Mouse (Mus musculus): ENCODE measurements around the gene Dpy30. TPM values are rescaled to one million over a fixed set of nuclear protein-coding genes. Genes with fewer than 3 reads are reported as not detected.
"Not testable (repeated sequence)": the region's sequence is repeated elsewhere in the genome, so short reads cannot be mapped to it uniquely, and the experiment has no call there.

Gene Dpy30
- polyA plus RNA-seq, 1 experiment = 62.6 TPM

DNA sequence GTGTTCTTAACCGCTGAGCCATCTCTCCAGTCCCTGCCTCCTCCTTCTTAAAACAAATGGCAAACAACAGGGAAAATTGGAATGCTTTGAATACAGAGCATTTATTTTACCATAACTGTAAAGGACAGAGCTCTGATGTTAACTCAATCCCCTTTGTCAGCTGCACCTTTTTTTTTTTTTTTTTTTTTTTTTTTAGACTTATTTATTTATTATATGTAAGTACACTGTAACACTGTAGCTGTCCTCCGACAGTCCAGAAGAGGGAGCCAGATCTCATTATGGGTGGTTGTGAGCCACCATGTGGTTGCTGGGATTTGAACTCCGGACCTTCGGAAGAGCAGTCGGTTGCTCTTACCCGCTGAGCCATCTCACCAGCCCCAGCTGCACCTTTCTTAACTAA lies 5.0 kb downstream of the Dpy30 start:
- no peak overlapping the region for H3K27ac ChIP-seq (ENCODE audit: insufficient read depth, low read length)
- H3K4me3 ChIP-seq (ENCODE audit: insufficient read depth, low read length) = no peak overlapping the region
- H3K4me1 ChIP-seq (ENCODE audit: control insufficient read depth, insufficient read depth, low read length) = no peaks in the 10 kb centered on the region
- TF ChIP-seq POLR2A (IDR thresholded peaks at IDR 0.05; ENCODE audit: low read depth, low read length) = no peak
- no peak for TF ChIP-seq CTCF (IDR thresholded peaks at IDR 0.05; ENCODE audit: borderline replicate concordance, insufficient read depth, low read length)

- no peak for TF ChIP-seq CTCF (IDR thresholded peaks at IDR 0.05; ENCODE audit: borderline replicate concordance, insufficient read depth, low read length)
- TF ChIP-seq POLR2A (IDR thresholded peaks at IDR 0.05; ENCODE audit: low read depth, low read length) = peak; percentile 86
- H3K4me3 ChIP-seq (ENCODE audit: insufficient read depth, low read length) = peak overlapping the region; percentile 74
- H3K4me1 ChIP-seq (ENCODE audit: control insufficient read depth, insufficient read depth, low read length) = no peaks in the 10 kb centered on the region
- H3K27ac ChIP-seq (ENCODE audit: insufficient read depth, low read length) = peak overlapping the region; percentile 68
These were observed 7.4 kb downstream of the Dpy30 start for GRCm38 (mm10) chr17:74316309-74316863.

DNA sequence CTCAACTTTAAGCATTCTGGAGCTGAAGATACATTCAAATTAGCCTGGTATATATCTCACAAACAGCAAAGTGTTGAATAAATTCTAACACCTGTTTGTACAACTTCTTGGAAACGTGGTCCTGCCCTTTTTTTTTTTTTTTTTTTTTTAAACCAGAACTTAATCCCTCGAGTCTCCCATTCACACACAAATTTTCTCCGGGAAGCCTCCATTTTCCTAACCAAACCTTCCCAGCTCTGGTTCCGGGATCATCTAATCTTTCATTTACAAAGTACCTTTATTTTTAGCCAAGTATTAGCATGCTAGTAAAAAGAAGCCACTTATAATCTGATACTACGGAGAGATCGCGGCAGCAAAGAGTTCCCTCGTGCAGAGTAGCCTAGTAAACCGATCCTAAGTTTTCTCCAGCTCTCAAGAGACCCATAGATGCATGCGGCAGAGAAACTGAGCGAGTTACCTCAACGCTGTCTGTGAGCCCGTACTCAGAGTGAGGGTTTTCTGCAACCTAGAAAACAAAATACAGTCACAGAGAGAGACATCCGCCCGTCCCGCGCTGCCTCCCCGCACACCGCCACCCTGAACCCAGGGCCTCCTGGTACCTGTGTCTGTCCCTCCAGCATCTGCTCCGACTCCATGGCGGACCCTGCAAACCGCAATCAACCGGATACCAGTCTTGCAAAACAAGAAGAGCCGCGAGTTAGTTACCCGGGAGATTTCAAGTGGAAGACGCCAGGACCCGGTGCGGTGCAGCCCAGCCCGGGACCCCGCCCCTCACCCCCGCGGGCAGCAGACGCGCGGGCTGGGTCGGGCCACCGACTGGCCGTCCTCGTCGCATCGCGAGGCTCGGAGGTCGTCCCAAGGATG lies 8.1 kb downstream of the Dpy30 start:
- TF ChIP-seq CTCF (IDR thresholded peaks at IDR 0.05; ENCODE audit: borderline replicate concordance, insufficient read depth, low read length) (no peak), POLR2A (IDR thresholded peaks at IDR 0.05; ENCODE audit: low read depth, low read length) (no peak)
- no peaks in the 10 kb centered on the region for H3K4me1 ChIP-seq (ENCODE audit: control insufficient read depth, insufficient read depth, low read length)
- H3K4me3 ChIP-seq (ENCODE audit: insufficient read depth, low read length) = peak overlapping the region; percentile 74
- H3K27ac ChIP-seq (ENCODE audit: insufficient read depth, low read length) = peak overlapping the region; percentile 68

- no peak overlapping the region for H3K27ac ChIP-seq (ENCODE audit: insufficient read depth, low read length)
- TF ChIP-seq CTCF (IDR thresholded peaks at IDR 0.05; ENCODE audit: borderline replicate concordance, insufficient read depth, low read length) (no peak), POLR2A (IDR thresholded peaks at IDR 0.05; ENCODE audit: low read depth, low read length) (no peak)
- H3K4me1 ChIP-seq (ENCODE audit: control insufficient read depth, insufficient read depth, low read length) = no peaks in the 10 kb centered on the region
- no peak overlapping the region for H3K4me3 ChIP-seq (ENCODE audit: insufficient read depth, low read length)
These were observed 17.7 kb downstream of the Dpy30 start for GRCm38 (mm10) chr17:74306021-74306420.

- Histone ChIP-seq H3K4me1 (ENCODE audit: control insufficient read depth, insufficient read depth, low read length) (no peaks in the 10 kb centered on the region), H3K4me3 (ENCODE audit: insufficient read depth, low read length) (no peak overlapping the region), H3K27ac (ENCODE audit: insufficient read depth, low read length) (no peak overlapping the region)
- no peak for TF ChIP-seq CTCF (IDR thresholded peaks at IDR 0.05; ENCODE audit: borderline replicate concordance, insufficient read depth, low read length)
- TF ChIP-seq POLR2A (IDR thresholded peaks at IDR 0.05; ENCODE audit: low read depth, low read length) = no peak
These were observed 18.1 kb downstream of the Dpy30 start for GRCm38 (mm10) chr17:74305616-74306015.

GRCm38 (mm10) chr17:74304060-74304459 lies 19.7 kb downstream of the Dpy30 start:
- Histone ChIP-seq H3K4me3 (ENCODE audit: insufficient read depth, low read length) (no peak overlapping the region), H3K4me1 (ENCODE audit: control insufficient read depth, insufficient read depth, low read length) (no peaks in the 10 kb centered on the region), H3K27ac (ENCODE audit: insufficient read depth, low read length) (no peak overlapping the region; the same call in 1 of the 2 replicates)
- TF ChIP-seq POLR2A (IDR thresholded peaks at IDR 0.05; ENCODE audit: low read depth, low read length) (no peak), CTCF (IDR thresholded peaks at IDR 0.05; ENCODE audit: borderline replicate concordance, insufficient read depth, low read length) (no peak)

DNA sequence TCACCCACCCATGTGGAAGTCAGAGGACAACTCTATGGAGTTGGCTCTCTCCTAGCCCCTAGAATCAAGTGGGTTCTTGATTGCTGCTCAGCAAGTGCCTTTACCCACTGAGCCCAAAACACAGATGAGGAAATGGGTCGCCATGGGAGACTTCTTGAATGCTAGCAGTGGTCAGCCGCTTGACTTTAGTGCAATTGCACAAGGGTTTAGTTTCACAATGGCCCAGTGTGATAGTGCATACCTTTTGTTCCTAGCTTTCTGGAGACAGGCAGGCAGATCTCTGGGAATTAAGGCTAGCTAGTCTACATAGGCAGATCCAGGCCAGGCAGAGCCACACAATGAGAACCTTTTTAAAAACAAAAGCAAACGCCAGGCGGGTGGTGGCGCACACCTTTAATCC lies 23.7 kb downstream of the Dpy30 start:
- TF ChIP-seq POLR2A (IDR thresholded peaks at IDR 0.05; ENCODE audit: low read depth, low read length) = no peak
- no peak for TF ChIP-seq CTCF (IDR thresholded peaks at IDR 0.05; ENCODE audit: borderline replicate concordance, insufficient read depth, low read length)
- H3K4me1 ChIP-seq (ENCODE audit: control insufficient read depth, insufficient read depth, low read length) = no peaks in the 10 kb centered on the region
- H3K4me3 ChIP-seq (ENCODE audit: insufficient read depth, low read length) = no peak overlapping the region
- no peak overlapping the region for H3K27ac ChIP-seq (ENCODE audit: insufficient read depth, low read length)

DNA sequence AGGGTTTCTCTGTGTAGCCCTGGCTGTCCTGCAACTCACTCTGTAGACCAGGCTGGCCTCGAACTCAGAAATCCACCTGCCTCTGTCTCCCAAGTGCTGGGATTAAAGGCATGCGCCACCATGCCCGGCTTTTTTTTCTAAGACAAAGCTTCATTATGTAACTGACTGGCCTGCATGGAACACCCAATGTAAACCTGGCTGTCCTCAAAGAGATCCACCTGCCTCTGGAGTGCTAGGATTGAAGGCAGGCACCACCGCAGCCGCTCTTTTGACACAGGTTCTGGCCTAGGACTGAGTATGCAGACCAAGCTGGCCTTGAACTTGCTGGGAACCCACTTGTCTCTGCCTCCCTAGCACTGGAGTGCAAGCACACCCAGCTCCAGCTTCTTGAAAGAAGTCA lies 26.8 kb downstream of the Dpy30 start:
- not testable (repeated sequence) for H3K27ac ChIP-seq (ENCODE audit: insufficient read depth, low read length); H3K4me3 ChIP-seq (ENCODE audit: insufficient read depth, low read length); H3K4me1 ChIP-seq (ENCODE audit: control insufficient read depth, insufficient read depth, low read length)

GRCm38 (mm10) chr17:74296076-74296823 lies 27.5 kb downstream of the Dpy30 start:
- peak overlapping the region; percentile 62 for H3K4me3 ChIP-seq (ENCODE audit: insufficient read depth, low read length)
- no peak; the same call in 1 of the 2 replicates for TF ChIP-seq POLR2A (IDR thresholded peaks at IDR 0.05; ENCODE audit: low read depth, low read length)
- TF ChIP-seq CTCF (IDR thresholded peaks at IDR 0.05; ENCODE audit: borderline replicate concordance, insufficient read depth, low read length) = no peak; the same call in 1 of the 2 replicates
- H3K27ac ChIP-seq (ENCODE audit: insufficient read depth, low read length) = peak overlapping the region; percentile 99
- H3K4me1 ChIP-seq (ENCODE audit: control insufficient read depth, insufficient read depth, low read length) = no peaks in the 10 kb centered on the region
